Mouse (Mus musculus) lung, postnatal 10 days (tissue): ENCODE measurements around the gene Art1.

ENCODE experiments used
- DNase-seq: peaks from one replicate; pipeline ENCODE4 v3.0.0; 2021

The Art1 gene

GRCm38 (mm10) chr7:102101487-102101886, at the start of gene Art1:
Gene Art1 (plus strand): TSS chr7:102101743.
- DNase-seq, result no peak

GRCm38 (mm10) chr7:102061353-102061752, 40.2 kb upstream of the Art1 start:
- no peak for DNase-seq

- DNase-seq, result no peak
Measured at GRCm38 (mm10) chr7:102062203-102062602, 39.3 kb upstream of the Art1 start.

- DNase-seq, result no peak
Measured at GRCm38 (mm10) chr7:102063891-102064290, 37.7 kb upstream of the Art1 start.

- no peak for DNase-seq
Measured at GRCm38 (mm10) chr7:102064655-102065045, 36.9 kb upstream of the Art1 start.

GRCm38 (mm10) chr7:102065046-102065891, 36.3 kb upstream of the Art1 start, which contains the start of the genes Rnf121, Xndc1 and Xntrpc:
Gene Rnf121 (minus strand): TSS chr7:102065469.
Gene Xndc1 (plus strand): TSS chr7:102065511.
Gene Xntrpc (plus strand): TSS chr7:102065713.
- DNase-seq, result peak; percentile 95

GRCm38 (mm10) chr7:102066363-102066762, 35.2 kb upstream of the Art1 start:
- no peak for DNase-seq

GRCm38 (mm10) chr7:102076714-102077296, 24.7 kb upstream of the Art1 start:
- peak; percentile 44 for DNase-seq

GRCm38 (mm10) chr7:102078517-102078916, 23.0 kb upstream of the Art1 start:
- DNase-seq, result peak; percentile 65

- DNase-seq, result no peak
Measured at GRCm38 (mm10) chr7:102080311-102080710, 21.2 kb upstream of the Art1 start.

GRCm38 (mm10) chr7:102081784-102082183, 19.8 kb upstream of the Art1 start:
- DNase-seq, result no peak

GRCm38 (mm10) chr7:102082816-102083215, 18.7 kb upstream of the Art1 start, which contains the start of gene Trpc2:
Gene Trpc2 (plus strand): TSS chr7:102083116.
- DNase-seq, result no peak

GRCm38 (mm10) chr7:102084041-102084696, 17.4 kb upstream of the Art1 start:
- no peak for DNase-seq

GRCm38 (mm10) chr7:102087336-102087735, 14.2 kb upstream of the Art1 start:
- no peak for DNase-seq

- DNase-seq, result peak; percentile 84
Measured at GRCm38 (mm10) chr7:102099760-102100661, 1.5 kb upstream of the Art1 start.

- DNase-seq, result no peak
Measured at GRCm38 (mm10) chr7:102100868-102101267, 675 bp upstream of the Art1 start.

GRCm38 (mm10) chr7:102102241-102102640, 698 bp downstream of the Art1 start:
- peak; percentile 22 for DNase-seq

- no peak for DNase-seq
Measured at GRCm38 (mm10) chr7:102102696-102103095, 1.2 kb downstream of the Art1 start.

- no peak for DNase-seq
Measured at GRCm38 (mm10) chr7:102103555-102103954, 2.0 kb downstream of the Art1 start.

GRCm38 (mm10) chr7:102104126-102104525, 2.6 kb downstream of the Art1 start:
- peak; percentile 69 for DNase-seq

- DNase-seq, result peak; percentile 42
Measured at GRCm38 (mm10) chr7:102106700-102107141, 5.2 kb downstream of the Art1 start.

GRCm38 (mm10) chr7:102108206-102108605, 6.7 kb downstream of the Art1 start:
- DNase-seq, result no peak
